Mouse (Mus musculus) ES-Bruce4 (cell line): ENCODE results near the gene Myo5a. TPM values are rescaled to one million over a fixed set of nuclear protein-coding genes. Genes with fewer than 3 reads are reported as not detected.

Experiments used
- H3K27ac ChIP-seq: 2 replicates; pipeline ENCODE4 v1.5.1; 2012; ENCODE audit warnings: low read length, inconsistent platforms; ENCODE audit not compliant: insufficient read depth
- H3K27me3 ChIP-seq: 2 replicates; pipeline ENCODE4 v1.6.1; 2012; ENCODE audit warnings: mild to moderate bottlenecking, low read length, inconsistent platforms; ENCODE audit not compliant: control insufficient read depth, poor library complexity, insufficient read depth, severe bottlenecking
- H3K36me3 ChIP-seq: 2 replicates; pipeline ENCODE4 v1.6.1; 2012; ENCODE audit warnings: inconsistent platforms, mild to moderate bottlenecking, low read length, moderate library complexity; ENCODE audit not compliant: control insufficient read depth, poor library complexity, insufficient read depth, severe bottlenecking
- H3K4me1 ChIP-seq: one replicate; pipeline ENCODE4 v1.8.1; 2011; ENCODE audit warnings: low read length; ENCODE audit not compliant: control insufficient read depth, insufficient read depth
- H3K4me3 ChIP-seq: 2 replicates; pipeline ENCODE4 v1.5.1; 2011; ENCODE audit warnings: low read depth, mild to moderate bottlenecking, low read length
- H3K9ac ChIP-seq: 2 replicates; pipeline ENCODE4 v1.6.1; 2012; ENCODE audit warnings: low read depth, mild to moderate bottlenecking, inconsistent platforms; ENCODE audit not compliant: poor library complexity, severe bottlenecking
- H3K9me3 ChIP-seq: replicated peaks from 2 replicates; pipeline ENCODE4 v1.6.1; 2012; ENCODE audit warnings: mild to moderate bottlenecking, low read length, inconsistent platforms; ENCODE audit not compliant: control insufficient read depth, poor library complexity, insufficient read depth, severe bottlenecking
- CTCF ChIP-seq: IDR thresholded peaks from one replicate; pipeline ENCODE4 v1.8.1; 2011; ENCODE audit warnings: low read depth, low read length
- EP300 ChIP-seq: IDR thresholded peaks from 2 replicates; pipeline ENCODE4 v1.6.1; 2011; ENCODE audit warnings: low read depth, low read length; ENCODE audit not compliant: insufficient read depth
- POLR2A ChIP-seq: IDR thresholded peaks from one replicate; pipeline ENCODE4 v1.8.1; 2011; ENCODE audit warnings: low read length; ENCODE audit not compliant: insufficient read depth
- polyA plus RNA-seq: library from polyadenylated mRNA; stranded (reverse); fragments of >200 nt; gene quantifications from 2 replicates; pipeline ENCODE4 v1.2.4, GENCODE M21; 2011; ENCODE audit warnings: low read depth; ENCODE audit not compliant: missing spikeins, insufficient read depth, insufficient read length

Gene Myo5a
- polyA plus RNA-seq, 1 experiment = 91.8 TPM

DNA sequence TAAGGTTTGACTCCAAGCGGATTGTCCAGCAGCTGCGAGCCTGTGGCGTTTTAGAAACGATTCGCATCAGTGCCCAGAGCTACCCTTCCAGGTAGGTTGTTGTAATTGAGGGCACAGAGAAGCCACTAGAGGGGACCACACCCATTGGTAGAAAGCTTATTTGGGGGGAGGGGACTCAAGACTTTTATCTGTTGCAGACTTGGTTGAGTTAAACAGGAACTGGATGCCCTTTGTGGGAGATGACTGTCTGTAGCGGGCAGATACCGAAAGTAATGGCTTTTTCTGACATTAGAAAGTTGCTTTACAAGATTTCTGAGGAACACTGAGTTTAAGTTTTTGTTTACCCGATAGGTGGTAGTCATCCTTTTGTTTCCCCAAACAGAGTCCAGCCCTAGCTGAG, 200.7 kb downstream of the Myo5a start:
- no peaks in the 10 kb centered on the region for H3K4me1 ChIP-seq
- no peak overlapping the region for H3K4me3 ChIP-seq
- no peaks in the 10 kb centered on the region for H3K9me3 ChIP-seq
- H3K36me3 ChIP-seq = no peaks in the 10 kb centered on the region
- no peak overlapping the region for H3K27ac ChIP-seq
- no peak overlapping the region for H3K9ac ChIP-seq
- H3K27me3 ChIP-seq = no peaks in the 10 kb centered on the region
- no peak for TF ChIP-seq EP300
- no peak for TF ChIP-seq POLR2A
- TF ChIP-seq CTCF = no peak

Other genes with a start within 250 kb of the Myo5a start
- 0.44 TPM in 1 of 2 replicates, not detected in the other for gene Onecut1, start 209.1 kb upstream of the Myo5a start, polyA plus RNA-seq
- gene Fam214a, start 118.1 kb upstream of the Myo5a start, polyA plus RNA-seq = 7.7 and 9.8 TPM in 2 replicates
- gene Arpp19, start 33.4 kb upstream of the Myo5a start, polyA plus RNA-seq = 262 and 284 TPM in 2 replicates
- gene Myo5c, start 161.0 kb downstream of the Myo5a start, polyA plus RNA-seq = 8.0 and 8.8 TPM in 2 replicates
- 3.3 and 6.5 TPM in 2 replicates for gene Gnb5, start 235.3 kb downstream of the Myo5a start, polyA plus RNA-seq